Mouse (Mus musculus) cortical plate, adult 2 months (tissue): ENCODE results near the gene Smurf1.

Source experiments
- CTCF ChIP-seq: fragments of 200-500 bp; IDR thresholded peaks from 2 replicates; pipeline ENCODE4 v1.5.1; 2011; ENCODE audit warnings: mild to moderate bottlenecking, control low read depth, low read length; ENCODE audit not compliant: insufficient read depth; ENCODE audit errors: extremely low read depth
- POLR2A ChIP-seq: fragments of 200-500 bp; IDR thresholded peaks from 2 replicates; pipeline ENCODE4 v1.6.1; 2011; ENCODE audit warnings: mild to moderate bottlenecking, low read length, control low read depth; ENCODE audit not compliant: insufficient read depth; ENCODE audit errors: extremely low read depth

- TF ChIP-seq CTCF, result no peak
- no peak for TF ChIP-seq POLR2A
Measured at GRCm38 (mm10) chr5:144943346-144943745, 22.3 kb downstream of the Smurf1 start.
